Mouse (Mus musculus): ENCODE results near the gene Sdc4.

The Sdc4 gene

GRCm38 (mm10) chr2:164431676-164432465 lies 11.8 kb downstream of the Sdc4 start:
- DNase-seq (ENCODE audit: low spot score in 2 of 2): no peak

GRCm38 (mm10) chr2:164430697-164431096 lies 13.0 kb downstream of the Sdc4 start:
- no peak for DNase-seq (ENCODE audit: low spot score in 2 of 2)

GRCm38 (mm10) chr2:164429881-164430615 lies 13.6 kb downstream of the Sdc4 start:
- DNase-seq (ENCODE audit: low spot score in 2 of 2): no peak

- DNase-seq (ENCODE audit: low spot score in 2 of 2): no peak
Observed at GRCm38 (mm10) chr2:164428451-164428850, 15.2 kb downstream of the Sdc4 start.

- no peak for DNase-seq (ENCODE audit: low spot score in 2 of 2)
Observed at GRCm38 (mm10) chr2:164426952-164427351, 16.7 kb downstream of the Sdc4 start.

GRCm38 (mm10) chr2:164426121-164426520 lies 17.6 kb downstream of the Sdc4 start:
- DNase-seq (ENCODE audit: low spot score in 2 of 2): no peak

GRCm38 (mm10) chr2:164425401-164425800 lies 18.3 kb downstream of the Sdc4 start:
- no peak for DNase-seq (ENCODE audit: low spot score in 2 of 2)

GRCm38 (mm10) chr2:164424406-164424805 lies 19.3 kb downstream of the Sdc4 start:
- DNase-seq (ENCODE audit: low spot score in 2 of 2): no peak

GRCm38 (mm10) chr2:164423464-164423863 lies 20.2 kb downstream of the Sdc4 start:
- DNase-seq (ENCODE audit: low spot score in 2 of 2): no peak

- DNase-seq (ENCODE audit: low spot score in 2 of 2): no peak
Observed at GRCm38 (mm10) chr2:164422675-164423393, 20.9 kb downstream of the Sdc4 start.

GRCm38 (mm10) chr2:164421979-164422378 lies 21.7 kb downstream of the Sdc4 start:
- DNase-seq (ENCODE audit: low spot score in 2 of 2): no peak

GRCm38 (mm10) chr2:164421306-164421705 lies 22.4 kb downstream of the Sdc4 start:
- no peak for DNase-seq (ENCODE audit: low spot score in 2 of 2)

- DNase-seq (ENCODE audit: low spot score in 2 of 2): no peak
Observed at GRCm38 (mm10) chr2:164419489-164419888, 24.2 kb downstream of the Sdc4 start.

- DNase-seq (ENCODE audit: low spot score in 2 of 2): no peak
Observed at GRCm38 (mm10) chr2:164418308-164418875, 25.3 kb downstream of the Sdc4 start.

- DNase-seq (ENCODE audit: low spot score in 2 of 2): no peak
Observed at GRCm38 (mm10) chr2:164417198-164417597, 26.5 kb downstream of the Sdc4 start.

GRCm38 (mm10) chr2:164414581-164414980 lies 29.1 kb downstream of the Sdc4 start:
- no peak for DNase-seq (ENCODE audit: low spot score in 2 of 2)

- DNase-seq (ENCODE audit: low spot score in 2 of 2): no peak
Observed at GRCm38 (mm10) chr2:164414167-164414566, 29.5 kb downstream of the Sdc4 start.

- DNase-seq (ENCODE audit: low spot score in 2 of 2): peak; percentile 43 to 58
Observed at GRCm38 (mm10) chr2:164407708-164408107, 36.0 kb downstream of the Sdc4 start.

- DNase-seq (ENCODE audit: low spot score in 2 of 2): no peak
Observed at GRCm38 (mm10) chr2:164405519-164405918, 38.2 kb downstream of the Sdc4 start.

- DNase-seq (ENCODE audit: low spot score in 2 of 2): no peak
Observed at GRCm38 (mm10) chr2:164405060-164405459, 38.6 kb downstream of the Sdc4 start, which contains the start of gene Matn4. Gene Matn4 (minus strand): TSS chr2:164405160.

GRCm38 (mm10) chr2:164404082-164404990 lies 39.4 kb downstream of the Sdc4 start:
- no peak for DNase-seq (ENCODE audit: low spot score in 2 of 2)
